Mouse (Mus musculus) adrenal gland, postnatal 36 days (tissue): ENCODE data around the gene Kcnk18. TPM values are rescaled to one million over a fixed set of nuclear protein-coding genes. Genes with fewer than 3 reads are reported as not detected.

Source experiments
- total RNA-seq, 2 experiments: library from RNA; stranded (reverse); gene quantifications; 2 replicates each; pipeline ENCODE4 v1.2.3; 2021

The Kcnk18 gene
- total RNA-seq, 2 experiments from 2014 or later: not detected

Other genes starting within 250 kb of the Kcnk18 start
- 10 to 100 TPM; 12.8 to 22.2 TPM for gene Shtn1, start 143.1 kb upstream of the Kcnk18 start, total RNA-seq
- gene Vax1, start 49.2 kb upstream of the Kcnk18 start, total RNA-seq: not detected
- 10 to 100 TPM; 12.3 to 16.1 TPM for gene Slc18a2, start 41.7 kb downstream of the Kcnk18 start, total RNA-seq
- 100 to 1,000 TPM; 636 to 846 TPM for gene Rps12-ps3, start 103.1 kb downstream of the Kcnk18 start, total RNA-seq
- 10 to 100 TPM; 35.6 to 38.8 TPM for gene Pdzd8, start 126.6 kb downstream of the Kcnk18 start, total RNA-seq
- gene Emx2, start 239.2 kb downstream of the Kcnk18 start, total RNA-seq: under 1 TPM; 0.26 TPM